Mouse (Mus musculus): Measurements from ENCODE around the gene B4galt3. TPM values are rescaled to one million over a fixed set of nuclear protein-coding genes. Genes with fewer than 3 reads are reported as not detected.
A peak's percentile ranks its signal among the peaks of the same experiment; 100 is the strongest.

The B4galt3 gene
- polyA plus RNA-seq, 1 experiment from 2014 or later = 87.2 TPM

- no peak for ATAC-seq (ENCODE audit: borderline replicate concordance, extremely low read depth, low FRiP score, low TSS enrichment)
- Histone ChIP-seq H3K36me3 (no peaks in the 10 kb centered on the region), H3K4me3 (no peak overlapping the region), H3K9ac (no peak overlapping the region), H3K27ac (no peak overlapping the region), H3K4me1 (peaks cover 31% of the 10 kb centered on the region), H3K9me3 (no peaks in the 10 kb centered on the region), H3K4me2 (no peak overlapping the region), H3K27me3 (no peaks in the 10 kb centered on the region)
- WGBS = 55% methylated on average over 15 of the region's 15 CpGs
Measured at GRCm38 (mm10) chr1:171256937-171257548, 13.1 kb upstream of the B4galt3 start.

- 88% methylated on average over 9 of the region's 9 CpGs for WGBS
- Histone ChIP-seq H3K4me1 (peaks cover 31% of the 10 kb centered on the region), H3K27me3 (no peaks in the 10 kb centered on the region), H3K9ac (no peak overlapping the region), H3K4me3 (no peak overlapping the region), H3K9me3 (no peaks in the 10 kb centered on the region), H3K27ac (no peak overlapping the region), H3K36me3 (no peaks in the 10 kb centered on the region), H3K4me2 (no peak overlapping the region)
- no peak for ATAC-seq (ENCODE audit: borderline replicate concordance, extremely low read depth, low FRiP score, low TSS enrichment)
Measured at GRCm38 (mm10) chr1:171257781-171258180, 12.3 kb upstream of the B4galt3 start.

- H3K4me2 ChIP-seq = no peak overlapping the region
- no peak overlapping the region for H3K4me3 ChIP-seq
- no peaks in the 10 kb centered on the region for H3K36me3 ChIP-seq
- no peak for ATAC-seq (ENCODE audit: borderline replicate concordance, extremely low read depth, low FRiP score, low TSS enrichment)
- H3K9me3 ChIP-seq = no peaks in the 10 kb centered on the region
- H3K9ac ChIP-seq = no peak overlapping the region
- H3K27ac ChIP-seq = no peak overlapping the region
- H3K4me1 ChIP-seq = peaks cover 35% of the 10 kb centered on the region
- WGBS = 74% methylated on average over 17 of the region's 17 CpGs
- H3K27me3 ChIP-seq = no peaks in the 10 kb centered on the region
Measured at GRCm38 (mm10) chr1:171258921-171259320, 11.2 kb upstream of the B4galt3 start.

- ATAC-seq (ENCODE audit: borderline replicate concordance, extremely low read depth, low FRiP score, low TSS enrichment) = no peak
Measured at GRCm38 (mm10) chr1:171260316-171260715, 9.8 kb upstream of the B4galt3 start.

GRCm38 (mm10) chr1:171262594-171263130 lies 7.5 kb upstream of the B4galt3 start:
- no peaks in the 10 kb centered on the region for H3K36me3 ChIP-seq
- under 1% methylated on average over 8 of the region's 8 CpGs for WGBS
- no peaks in the 10 kb centered on the region for H3K27me3 ChIP-seq
- H3K9me3 ChIP-seq = no peaks in the 10 kb centered on the region
- H3K4me1 ChIP-seq = peaks cover 38% of the 10 kb centered on the region
- peak overlapping the region; percentile 29; the same call in 1 of the 2 replicates for H3K9ac ChIP-seq
- H3K4me2 ChIP-seq = peak overlapping the region; percentile 55
- peak overlapping the region; percentile 97 for H3K27ac ChIP-seq
- peak overlapping the region; percentile 22 for H3K4me3 ChIP-seq
- ATAC-seq (ENCODE audit: borderline replicate concordance, extremely low read depth, low FRiP score, low TSS enrichment) = peak; percentile 86

More at GRCm38 (mm10) chr1:171260316-171260715, 9.8 kb upstream of the B4galt3 start:
- H3K9ac ChIP-seq = no peak overlapping the region
- H3K4me2 ChIP-seq = no peak overlapping the region
- WGBS = 25% methylated on average over 3 of the region's 3 CpGs
- peak overlapping the region; percentile 97 for H3K27ac ChIP-seq
- no peaks in the 10 kb centered on the region for H3K9me3 ChIP-seq
- H3K4me1 ChIP-seq = peaks cover 38% of the 10 kb centered on the region
- no peaks in the 10 kb centered on the region for H3K27me3 ChIP-seq
- no peak overlapping the region for H3K4me3 ChIP-seq
- no peaks in the 10 kb centered on the region for H3K36me3 ChIP-seq

- peaks cover 38% of the 10 kb centered on the region for H3K4me1 ChIP-seq
- H3K4me3 ChIP-seq = no peak overlapping the region
- ATAC-seq (ENCODE audit: borderline replicate concordance, extremely low read depth, low FRiP score, low TSS enrichment) = peak; percentile 93
- no peaks in the 10 kb centered on the region for H3K27me3 ChIP-seq
- 0% methylated on average over 2 of the region's 2 CpGs for WGBS
- H3K9me3 ChIP-seq = no peaks in the 10 kb centered on the region
- H3K36me3 ChIP-seq = no peaks in the 10 kb centered on the region
- H3K9ac ChIP-seq = no peak overlapping the region
- H3K4me2 ChIP-seq = peak overlapping the region; percentile 55
- H3K27ac ChIP-seq = peak overlapping the region; percentile 97
Measured at GRCm38 (mm10) chr1:171263185-171263611, 6.9 kb upstream of the B4galt3 start.

- Histone ChIP-seq H3K9me3 (no peaks in the 10 kb centered on the region), H3K4me2 (no peak overlapping the region), H3K27ac (peak overlapping the region; percentile 97), H3K9ac (no peak overlapping the region), H3K4me1 (peaks cover 38% of the 10 kb centered on the region), H3K4me3 (no peak overlapping the region), H3K27me3 (no peaks in the 10 kb centered on the region), H3K36me3 (no peaks in the 10 kb centered on the region)
- WGBS = 67% methylated on average over 3 of the region's 3 CpGs
- no peak for ATAC-seq (ENCODE audit: borderline replicate concordance, extremely low read depth, low FRiP score, low TSS enrichment)
Measured at GRCm38 (mm10) chr1:171263666-171264461, 6.3 kb upstream of the B4galt3 start.

GRCm38 (mm10) chr1:171265971-171266744 lies 4.0 kb upstream of the B4galt3 start:
- no peak for ATAC-seq (ENCODE audit: borderline replicate concordance, extremely low read depth, low FRiP score, low TSS enrichment)
- no peak overlapping the region for H3K4me3 ChIP-seq
- peaks cover 33% of the 10 kb centered on the region for H3K4me1 ChIP-seq
- no peak overlapping the region for H3K9ac ChIP-seq
- H3K36me3 ChIP-seq = no peaks in the 10 kb centered on the region
- H3K4me2 ChIP-seq = no peak overlapping the region
- H3K27me3 ChIP-seq = no peaks in the 10 kb centered on the region
- H3K27ac ChIP-seq = no peak overlapping the region
- H3K9me3 ChIP-seq = no peaks in the 10 kb centered on the region
- WGBS = 55% methylated on average over 4 of the region's 4 CpGs

- H3K9ac ChIP-seq = no peak overlapping the region
- peaks cover 30% of the 10 kb centered on the region for H3K4me1 ChIP-seq
- no peak overlapping the region for H3K4me3 ChIP-seq
- no peaks in the 10 kb centered on the region for H3K27me3 ChIP-seq
- H3K27ac ChIP-seq = no peak overlapping the region
- H3K9me3 ChIP-seq = no peaks in the 10 kb centered on the region
- no peak for ATAC-seq (ENCODE audit: borderline replicate concordance, extremely low read depth, low FRiP score, low TSS enrichment)
- 56% methylated on average over 1 of the region's 1 CpGs for WGBS
- H3K36me3 ChIP-seq = peaks cover 14% of the 10 kb centered on the region
- no peak overlapping the region for H3K4me2 ChIP-seq
Measured at GRCm38 (mm10) chr1:171268341-171268740, 1.8 kb upstream of the B4galt3 start.

GRCm38 (mm10) chr1:171270573-171270900 lies 409 bp downstream of the B4galt3 start:
- ATAC-seq (ENCODE audit: borderline replicate concordance, extremely low read depth, low FRiP score, low TSS enrichment) = peak; percentile 84
- H3K9me3 ChIP-seq = no peaks in the 10 kb centered on the region
- WGBS = 1% methylated on average over 19 of the region's 19 CpGs

GRCm38 (mm10) chr1:171271196-171271595 lies 1.1 kb downstream of the B4galt3 start:
- WGBS = 26% methylated on average over 9 of the region's 9 CpGs
- H3K4me1 ChIP-seq = peaks cover 21% of the 10 kb centered on the region
- ATAC-seq (ENCODE audit: borderline replicate concordance, extremely low read depth, low FRiP score, low TSS enrichment) = no peak
- peak overlapping the region; percentile 78 for H3K27ac ChIP-seq
- peak overlapping the region; percentile 77 for H3K4me3 ChIP-seq
- H3K27me3 ChIP-seq = no peaks in the 10 kb centered on the region
- peak overlapping the region; percentile 70 for H3K9ac ChIP-seq
- no peaks in the 10 kb centered on the region for H3K9me3 ChIP-seq
- H3K4me2 ChIP-seq = peak overlapping the region; percentile 89
- H3K36me3 ChIP-seq = peaks cover 40% of the 10 kb centered on the region

More at GRCm38 (mm10) chr1:171270573-171270900, 409 bp downstream of the B4galt3 start:
- peak overlapping the region; percentile 78 for H3K27ac ChIP-seq
- H3K4me2 ChIP-seq = peak overlapping the region; percentile 89
- H3K9ac ChIP-seq = peak overlapping the region; percentile 70
- H3K4me3 ChIP-seq = peak overlapping the region; percentile 77
- peaks cover 33% of the 10 kb centered on the region for H3K36me3 ChIP-seq
- H3K4me1 ChIP-seq = peaks cover 21% of the 10 kb centered on the region
- no peaks in the 10 kb centered on the region for H3K27me3 ChIP-seq
